Mouse (Mus musculus) liver, adult 2 months (tissue): ENCODE data around the gene Six1. TPM values are rescaled to one million over a fixed set of nuclear protein-coding genes. Genes with fewer than 3 reads are reported as not detected.

Experiments used
- DNase-seq: peaks from one replicate; pipeline ENCODE4 v3.0.0-alpha.2; 2011; ENCODE audit warnings: low read depth, low spot score; ENCODE audit errors: extremely low read depth
- H3K27ac ChIP-seq: fragments of 200-500 bp; replicated peaks from 2 replicates; pipeline ENCODE4 v1.5.1; 2012; ENCODE audit warnings: low read depth, mild to moderate bottlenecking, control low read depth, inconsistent platforms, low read length; ENCODE audit not compliant: insufficient read depth
- H3K27me3 ChIP-seq: fragments of 200-500 bp; 2 replicates; pipeline ENCODE4 v1.6.1; 2012; ENCODE audit warnings: mild to moderate bottlenecking, moderate library complexity, low read length, inconsistent platforms; ENCODE audit not compliant: control insufficient read depth, insufficient read depth
- H3K36me3 ChIP-seq: fragments of 200-500 bp; 2 replicates; pipeline ENCODE4 v1.6.1; 2012; ENCODE audit warnings: low read length, inconsistent platforms; ENCODE audit not compliant: control insufficient read depth, insufficient read depth
- H3K4me1 ChIP-seq: fragments of 200-500 bp; 2 replicates; pipeline ENCODE4 v1.6.1; 2011; ENCODE audit warnings: low read length; ENCODE audit not compliant: control insufficient read depth, insufficient read depth
- H3K4me3 ChIP-seq: fragments of 200-500 bp; 2 replicates; pipeline ENCODE4 v1.5.1; 2011; ENCODE audit warnings: low read depth, mild to moderate bottlenecking, control low read depth, low read length, moderate library complexity; ENCODE audit not compliant: insufficient read depth
- H3K79me2 ChIP-seq: fragments of 200-500 bp; 2 replicates; pipeline ENCODE4 v1.6.1; 2012; ENCODE audit warnings: inconsistent platforms, mild to moderate bottlenecking, low read length, moderate library complexity; ENCODE audit not compliant: control insufficient read depth, insufficient read depth
- H3K9ac ChIP-seq: fragments of 200-500 bp; 2 replicates; pipeline ENCODE4 v1.6.1; 2012; ENCODE audit warnings: low read depth, mild to moderate bottlenecking, control low read depth, inconsistent platforms, low read length
- CTCF ChIP-seq: fragments of 200-500 bp; IDR thresholded peaks from 2 replicates; pipeline ENCODE4 v1.5.1; 2011; ENCODE audit warnings: low read depth, low read length, control low read depth
- POLR2A ChIP-seq: fragments of 200-500 bp; IDR thresholded peaks from 2 replicates; pipeline ENCODE4 v1.6.1; 2011; ENCODE audit warnings: low read length, control low read depth; ENCODE audit not compliant: insufficient read depth; ENCODE audit errors: extremely low read depth
- WGBS: fragments of 180-500 bp; shearing (Covaris S2); methylation state at CpG from one replicate; pipeline ENCODE4 v1.1.7; 2018; 5-methylcytosine and 5-hydroxymethylcytosine counted together
- polyA plus RNA-seq: library from polyadenylated mRNA; depleted of rRNA; stranded (reverse); fragments of >200 nt; gene quantifications from 2 replicates; pipeline ENCODE4 v1.2.3, GENCODE M21; 2012
- total RNA-seq: library from RNA; depleted of rRNA; stranded (reverse); fragments of >200 nt; gene quantifications from 2 replicates; pipeline ENCODE4 v1.2.3, GENCODE M21; 2014

Gene Six1
- total and polyA plus RNA-seq, 2 experiments = 0.09 TPM; not detected in 1

- H3K4me1 ChIP-seq = peaks cover 4% of the 10 kb centered on the region; the same call in 1 of the 2 replicates
- H3K36me3 ChIP-seq = no peaks in the 10 kb centered on the region
- TF ChIP-seq CTCF (no peak), POLR2A (no peak)
- no peak overlapping the region for H3K27ac ChIP-seq
- 4% methylated on average over 18 of the region's 18 CpGs for WGBS
- no peak overlapping the region for H3K9ac ChIP-seq
- no peaks in the 10 kb centered on the region for H3K79me2 ChIP-seq
- DNase-seq = no peak
- no peak overlapping the region for H3K4me3 ChIP-seq
- H3K27me3 ChIP-seq = peaks cover 35% of the 10 kb centered on the region
Observed at GRCm38 (mm10) chr12:73039939-73040562, 13.6 kb downstream of the Six1 start.

DNA sequence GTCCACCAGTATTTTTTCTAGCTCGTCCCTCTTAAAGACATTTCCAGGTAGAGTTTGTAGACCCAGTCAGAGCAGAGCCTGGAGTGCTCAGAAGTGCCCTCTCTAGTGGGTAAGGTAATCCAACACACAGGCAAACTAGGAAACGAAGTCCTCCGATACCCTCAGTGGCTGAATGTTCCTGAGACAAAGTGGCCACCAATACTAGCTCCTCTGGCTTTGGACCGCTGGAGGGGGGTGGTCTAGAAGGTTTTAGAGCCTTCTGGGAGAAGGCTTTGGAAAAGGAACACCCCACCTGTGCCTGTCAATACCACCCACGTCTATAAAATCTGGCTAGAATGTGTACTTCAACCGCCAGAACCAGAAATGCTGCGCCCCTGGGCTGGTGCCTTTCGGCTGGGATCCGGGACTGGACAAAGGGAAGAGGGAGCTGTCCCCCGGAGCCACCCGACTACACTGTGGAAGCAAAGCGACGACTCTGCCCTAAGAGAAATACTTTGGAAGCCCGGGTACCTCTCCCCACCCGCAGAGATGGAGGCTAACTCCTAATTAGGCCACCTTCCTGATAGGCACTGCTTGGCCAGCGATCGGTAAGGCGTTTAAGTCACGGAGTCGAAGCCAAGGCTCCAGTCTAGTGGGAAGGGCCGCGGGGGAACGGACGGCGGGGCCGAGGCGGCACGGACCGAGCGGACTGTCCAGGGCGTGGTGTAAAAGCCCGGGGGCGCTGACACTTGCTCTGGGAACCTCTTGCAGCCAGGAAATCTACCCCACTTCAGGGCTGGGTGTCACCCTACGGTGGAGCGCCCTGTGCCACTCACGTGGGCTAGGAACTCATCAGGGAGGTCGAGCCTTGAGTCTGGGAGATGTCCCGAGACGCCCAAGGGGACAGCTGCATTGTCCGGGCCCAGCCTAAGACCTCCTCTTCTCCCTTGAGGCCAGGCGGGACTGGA, 14.4 kb downstream of the Six1 start:
- WGBS = 5% methylated on average over 41 of the region's 41 CpGs
- Histone ChIP-seq H3K36me3 (no peaks in the 10 kb centered on the region), H3K9ac (no peak overlapping the region), H3K79me2 (no peaks in the 10 kb centered on the region), H3K4me1 (peaks cover 2% of the 10 kb centered on the region; the same call in 1 of the 2 replicates), H3K4me3 (no peak overlapping the region), H3K27me3 (peaks cover 34% of the 10 kb centered on the region), H3K27ac (no peak overlapping the region)
- DNase-seq = no peak
- TF ChIP-seq CTCF (no peak), POLR2A (no peak)

GRCm38 (mm10) chr12:73038441-73038991, 15.2 kb downstream of the Six1 start:
- DNase-seq = no peak
- TF ChIP-seq CTCF (no peak), POLR2A (no peak)
- Histone ChIP-seq H3K36me3 (no peaks in the 10 kb centered on the region), H3K4me1 (no peaks in the 10 kb centered on the region), H3K9ac (no peak overlapping the region), H3K4me3 (no peak overlapping the region), H3K79me2 (no peaks in the 10 kb centered on the region), H3K27ac (no peak overlapping the region), H3K27me3 (peaks cover 34% of the 10 kb centered on the region)
- WGBS = 6% methylated on average over 12 of the region's 12 CpGs

GRCm38 (mm10) chr12:73037385-73038160, 16.1 kb downstream of the Six1 start:
- TF ChIP-seq POLR2A (no peak), CTCF (no peak)
- Histone ChIP-seq H3K27me3 (peaks cover 34% of the 10 kb centered on the region), H3K27ac (no peak overlapping the region), H3K9ac (no peak overlapping the region), H3K79me2 (no peaks in the 10 kb centered on the region), H3K4me3 (no peak overlapping the region), H3K4me1 (no peaks in the 10 kb centered on the region), H3K36me3 (no peaks in the 10 kb centered on the region)
- 16% methylated on average over 7 of the region's 7 CpGs for WGBS
- no peak for DNase-seq

DNA sequence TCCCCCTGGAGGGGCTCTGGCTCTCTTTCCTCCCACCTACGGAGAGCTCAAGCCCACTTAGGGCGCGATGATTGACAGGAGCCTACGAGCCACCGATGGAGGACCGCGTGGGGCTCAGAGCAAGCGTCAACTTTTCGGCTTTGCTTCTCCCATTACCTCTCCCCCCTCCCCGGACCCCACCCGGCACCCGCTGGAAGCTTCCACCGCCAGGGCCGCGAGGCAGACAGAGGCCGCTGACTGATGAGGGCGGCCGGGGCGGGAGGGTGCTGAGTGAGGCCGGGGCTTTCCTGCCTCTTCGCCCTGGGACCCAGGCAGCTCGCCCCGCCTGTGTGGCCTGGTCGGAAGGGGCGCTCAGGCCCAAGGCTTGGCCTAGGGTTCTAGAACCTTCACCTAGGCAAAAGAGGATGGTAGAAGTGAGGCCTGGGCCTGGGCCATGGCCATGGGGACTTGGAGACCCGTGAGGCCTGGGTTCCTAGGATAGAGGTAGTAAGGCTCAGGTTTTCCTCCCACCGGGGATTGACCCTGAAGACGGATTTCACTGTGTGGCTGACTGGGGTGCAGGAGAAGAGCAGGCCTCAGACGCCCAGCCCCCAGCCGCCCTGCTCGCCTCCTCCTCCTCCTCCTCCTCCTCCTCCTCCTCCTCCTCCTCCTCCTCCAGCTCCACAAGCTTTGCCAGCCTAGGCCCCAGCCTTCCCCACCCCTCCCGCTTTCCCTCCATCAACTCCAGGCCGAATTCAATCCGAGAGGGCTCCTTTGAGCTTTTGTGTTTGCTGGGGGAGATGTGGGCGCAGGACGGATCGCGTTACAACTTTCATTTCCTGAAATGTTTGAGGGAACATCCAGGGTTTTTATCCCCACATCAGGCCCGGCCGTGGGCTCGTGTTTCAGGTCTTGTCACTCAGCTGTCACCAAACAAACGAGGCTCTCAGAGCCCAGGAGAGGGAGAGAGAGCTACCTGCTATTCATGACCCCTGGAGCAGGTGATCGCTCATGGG, 18.5 kb downstream of the Six1 start:
- peaks cover 31% of the 10 kb centered on the region for H3K27me3 ChIP-seq
- H3K9ac ChIP-seq = no peak overlapping the region
- no peak for DNase-seq
- WGBS = 5% methylated on average over 43 of the region's 43 CpGs
- no peak overlapping the region for H3K4me3 ChIP-seq
- H3K27ac ChIP-seq = no peak overlapping the region
- H3K36me3 ChIP-seq = no peaks in the 10 kb centered on the region
- TF ChIP-seq CTCF (no peak), POLR2A (no peak)
- H3K79me2 ChIP-seq = no peaks in the 10 kb centered on the region
- no peaks in the 10 kb centered on the region for H3K4me1 ChIP-seq
